Mouse (Mus musculus): ENCODE results near the gene Kcng1.

Kcng1 gene

DNA sequence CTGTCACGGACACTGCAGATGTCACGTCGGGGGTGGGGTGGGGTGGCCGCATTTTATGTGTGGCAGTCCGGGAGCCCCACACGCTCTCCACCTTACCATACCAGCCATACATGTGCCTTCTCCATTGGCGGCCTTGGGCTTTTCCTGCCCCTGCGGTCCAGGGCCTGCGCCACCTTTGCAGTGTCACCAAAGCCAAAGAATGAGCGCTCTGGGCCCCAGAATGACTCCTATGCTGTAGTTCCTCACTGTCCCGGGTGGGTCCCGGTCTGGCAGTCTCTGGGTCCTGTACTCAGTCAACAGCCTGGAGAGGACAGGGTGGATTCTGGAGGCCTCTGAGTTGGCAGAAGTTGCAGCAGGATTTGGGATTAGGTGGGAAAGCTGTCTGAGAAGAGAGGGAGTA is at the start of gene Kcng1:
Kcng1 (minus strand) TSS at position 155 of the 400 bp plus-strand sequence.
- WGBS = 23% methylated on average over 12 of the region's 12 CpGs

- WGBS = 32% methylated on average over 11 of the region's 11 CpGs
Observed at GRCm38 (mm10) chr2:168330421-168331070, 49.0 kb upstream of the Kcng1 start.

GRCm38 (mm10) chr2:168321716-168322374 is 40.3 kb upstream of the Kcng1 start:
- 67% methylated on average over 10 of the region's 10 CpGs for WGBS

DNA sequence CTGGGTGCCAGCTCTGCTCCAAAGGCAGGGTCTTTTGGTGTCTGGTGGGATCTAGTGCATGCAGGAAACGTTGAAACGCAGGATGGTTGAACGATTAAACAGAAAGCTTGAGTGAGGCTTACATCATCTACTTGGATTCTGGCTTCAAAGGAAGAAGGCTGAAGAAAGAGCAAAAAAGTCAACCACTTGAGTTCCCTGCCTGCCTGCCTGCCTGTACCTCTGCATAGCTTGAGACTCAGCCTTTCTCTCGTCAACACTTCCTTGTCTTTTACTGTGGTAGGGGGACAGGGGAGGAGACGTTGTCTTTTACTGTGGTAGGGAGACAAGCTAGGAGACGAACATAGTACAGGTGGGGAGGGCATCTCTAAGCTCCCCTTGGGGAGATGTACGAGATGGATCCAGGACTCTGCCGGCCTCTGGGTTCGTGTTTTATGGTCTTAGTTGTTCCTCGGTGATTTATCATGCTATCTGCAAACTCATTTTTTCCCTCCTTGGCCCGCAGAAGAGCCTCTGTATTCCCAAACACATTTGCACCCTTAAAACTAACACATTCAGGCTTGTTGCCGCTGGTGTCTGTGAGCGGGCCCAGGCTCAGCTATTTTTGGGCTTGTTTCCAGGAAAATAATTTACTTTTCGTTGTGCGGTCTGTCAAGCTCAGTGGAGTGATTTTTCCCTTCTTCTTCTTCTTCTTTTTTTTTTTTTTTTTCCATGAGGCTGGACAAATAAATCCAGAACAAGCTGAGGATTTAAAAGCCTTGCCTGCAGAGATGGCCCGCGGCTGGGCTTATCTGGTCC is 39.0 kb upstream of the Kcng1 start:
- 69% methylated on average over 17 of the region's 17 CpGs for WGBS

GRCm38 (mm10) chr2:168314646-168315446 is 33.3 kb upstream of the Kcng1 start:
- WGBS = 63% methylated on average over 16 of the region's 16 CpGs

DNA sequence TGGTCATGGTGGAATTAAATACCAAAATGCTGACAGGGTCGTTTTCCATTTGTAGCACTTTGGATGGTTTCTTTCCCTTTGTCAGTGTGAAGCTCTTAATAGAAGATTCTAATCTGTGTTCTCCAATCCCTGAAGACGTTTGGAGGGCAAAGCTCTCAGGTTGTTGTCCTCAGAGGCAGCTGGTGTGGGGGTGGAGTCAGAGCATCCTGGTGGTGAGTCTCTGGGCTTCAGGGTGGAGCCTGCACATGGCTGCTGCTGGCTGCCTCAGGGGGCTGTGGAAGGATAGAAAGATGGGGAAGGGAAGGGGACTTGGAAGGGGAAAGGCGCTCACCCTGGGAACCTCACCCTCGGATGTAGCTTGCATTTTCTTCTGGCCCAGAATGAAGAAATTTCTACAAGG is 31.0 kb upstream of the Kcng1 start:
- 38% methylated on average over 4 of the region's 4 CpGs for WGBS

DNA sequence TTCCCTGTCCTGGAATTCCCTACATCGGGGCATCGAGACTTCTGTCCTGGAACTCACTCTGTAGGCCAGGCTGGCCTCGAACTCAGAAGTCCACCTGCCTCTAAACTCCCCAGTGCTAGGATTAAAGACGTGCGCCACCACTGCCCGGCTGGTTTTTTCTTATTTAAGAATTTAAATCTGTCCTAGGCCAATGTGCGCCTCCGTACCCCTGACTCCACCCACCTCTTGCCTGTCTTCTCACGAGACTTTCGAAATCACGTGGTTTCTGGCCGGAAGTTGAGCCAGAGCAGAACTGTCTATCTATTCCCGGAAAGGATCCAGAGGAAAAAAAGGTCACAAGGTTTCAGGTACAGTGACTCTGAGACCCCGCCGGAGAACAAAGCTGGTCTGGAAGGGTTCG is 29.5 kb upstream of the Kcng1 start:
- 91% methylated on average over 16 of the region's 16 CpGs for WGBS

GRCm38 (mm10) chr2:168308916-168309315 is 27.4 kb upstream of the Kcng1 start:
- 41% methylated on average over 7 of the region's 7 CpGs for WGBS

- 52% methylated on average over 8 of the region's 8 CpGs for WGBS
Observed at GRCm38 (mm10) chr2:168299650-168300049, 18.1 kb upstream of the Kcng1 start.

GRCm38 (mm10) chr2:168296530-168296929 is 15.0 kb upstream of the Kcng1 start:
- 88% methylated on average over 10 of the region's 10 CpGs for WGBS

GRCm38 (mm10) chr2:168292521-168292920 is 11.0 kb upstream of the Kcng1 start:
- WGBS = 43% methylated on average over 6 of the region's 6 CpGs

GRCm38 (mm10) chr2:168292041-168292440 is 10.5 kb upstream of the Kcng1 start:
- WGBS = 33% methylated on average over 10 of the region's 10 CpGs

DNA sequence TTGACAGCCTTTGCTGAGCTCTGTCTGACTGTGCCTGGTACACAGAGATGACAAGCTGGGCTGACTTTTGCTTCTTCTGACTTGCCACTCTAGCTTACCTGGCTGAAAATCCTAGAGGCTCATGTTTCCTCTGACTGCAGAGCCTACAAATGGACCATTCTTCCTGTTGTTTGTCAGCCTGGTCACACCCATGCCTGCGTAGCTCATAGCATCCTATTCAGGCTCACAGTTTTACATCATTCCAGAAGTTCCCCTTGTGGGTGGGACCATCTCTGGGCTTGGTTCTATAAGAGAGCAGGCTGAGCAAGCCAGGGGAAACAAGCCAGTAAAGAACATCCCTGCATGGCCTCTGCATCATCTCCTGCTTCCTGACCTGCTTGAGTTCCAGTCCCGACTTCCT is 8.3 kb upstream of the Kcng1 start:
- 85% methylated on average over 2 of the region's 2 CpGs for WGBS

GRCm38 (mm10) chr2:168289016-168289415 is 7.5 kb upstream of the Kcng1 start:
- WGBS = 58% methylated on average over 9 of the region's 9 CpGs

DNA sequence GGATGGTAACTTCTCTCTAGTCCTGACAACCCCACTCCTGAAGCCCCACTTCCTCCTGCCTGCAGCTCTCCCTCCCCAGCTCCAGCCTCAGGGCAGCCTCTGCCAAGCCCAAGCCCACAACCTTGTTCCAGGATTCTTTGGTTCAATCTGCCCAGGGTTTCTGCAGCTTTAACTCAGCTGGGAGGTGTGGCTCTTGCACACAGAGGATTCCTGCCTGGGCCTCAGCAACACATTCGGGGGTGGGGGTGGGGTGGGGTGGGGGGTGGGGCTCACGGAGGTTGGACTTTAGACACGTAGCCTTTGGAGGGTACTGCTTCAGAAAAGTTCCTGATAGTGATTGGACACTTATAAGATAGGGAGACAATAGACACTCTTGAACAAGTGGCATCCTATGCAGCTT is 5.5 kb upstream of the Kcng1 start:
- 37% methylated on average over 3 of the region's 3 CpGs for WGBS

- WGBS = 89% methylated on average over 6 of the region's 6 CpGs
Observed at GRCm38 (mm10) chr2:168285143-168285542, 3.6 kb upstream of the Kcng1 start.

GRCm38 (mm10) chr2:168280729-168281581 is 581 bp downstream of the Kcng1 start:
- 1% methylated on average over 81 of the region's 82 CpGs for WGBS

GRCm38 (mm10) chr2:168274374-168274935 is 7.1 kb downstream of the Kcng1 start:
- WGBS = 15% methylated on average over 11 of the region's 11 CpGs

GRCm38 (mm10) chr2:168273387-168273786 is 8.1 kb downstream of the Kcng1 start:
- 47% methylated on average over 9 of the region's 9 CpGs for WGBS

DNA sequence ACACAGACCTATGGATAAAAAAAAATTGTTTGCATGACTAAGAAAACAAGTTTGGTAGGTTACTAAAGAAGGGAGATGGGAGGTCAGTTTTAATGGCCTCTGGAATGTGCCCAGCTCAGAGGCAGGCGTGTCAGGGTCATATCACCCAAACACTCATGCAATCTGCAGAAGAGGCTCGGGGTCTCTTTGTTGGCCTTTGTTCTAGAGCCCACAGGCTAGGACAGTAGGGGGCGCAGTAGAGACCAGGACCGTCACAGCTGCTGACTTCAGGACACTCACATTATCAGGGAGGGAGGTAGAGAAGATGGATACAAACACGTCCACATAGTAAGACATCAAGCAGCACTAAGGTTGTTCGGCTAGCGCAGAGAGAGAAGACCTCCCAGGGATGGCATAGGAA is 13.5 kb downstream of the Kcng1 start:
- 48% methylated on average over 7 of the region's 7 CpGs for WGBS

GRCm38 (mm10) chr2:168260900-168261299 is 20.6 kb downstream of the Kcng1 start:
- 48% methylated on average over 10 of the region's 10 CpGs for WGBS
